Mouse (Mus musculus): ENCODE data around the gene Celf6. TPM values are rescaled to one million over a fixed set of nuclear protein-coding genes. Genes with fewer than 3 reads are reported as not detected.

Celf6 gene
- total RNA-seq, 2 experiments from 2014 or later, result 25.0 to 29.1 TPM

DNA sequence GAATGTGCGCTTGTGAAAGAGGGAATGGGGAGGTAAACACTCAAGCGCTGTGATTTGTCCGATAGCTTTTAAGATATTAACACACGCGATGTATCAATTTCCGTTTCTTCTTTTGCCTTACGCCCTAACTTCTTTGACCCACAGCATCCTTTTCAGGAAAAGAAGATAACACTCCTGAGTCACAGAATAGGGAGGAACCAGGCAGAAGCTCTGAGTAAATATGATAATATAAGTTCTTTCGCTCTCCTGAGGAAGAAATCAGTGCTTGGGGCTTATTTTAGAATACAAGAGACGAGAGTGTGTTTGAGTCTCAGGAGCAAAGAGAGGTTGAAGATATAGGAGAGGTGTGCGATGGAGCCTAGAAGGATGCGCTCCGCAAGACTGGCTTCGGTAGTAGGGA is 316 bp upstream of the Celf6 start:
- DNase-seq (ENCODE audit: low spot score in 2 of 2), result no peak
- intact Hi-C loops (cut with DNase I), result loop anchor here (5.0 kb wide), 1 partner anchor 90 kb away; the partner anchor contains the start of gene Arih1

DNA sequence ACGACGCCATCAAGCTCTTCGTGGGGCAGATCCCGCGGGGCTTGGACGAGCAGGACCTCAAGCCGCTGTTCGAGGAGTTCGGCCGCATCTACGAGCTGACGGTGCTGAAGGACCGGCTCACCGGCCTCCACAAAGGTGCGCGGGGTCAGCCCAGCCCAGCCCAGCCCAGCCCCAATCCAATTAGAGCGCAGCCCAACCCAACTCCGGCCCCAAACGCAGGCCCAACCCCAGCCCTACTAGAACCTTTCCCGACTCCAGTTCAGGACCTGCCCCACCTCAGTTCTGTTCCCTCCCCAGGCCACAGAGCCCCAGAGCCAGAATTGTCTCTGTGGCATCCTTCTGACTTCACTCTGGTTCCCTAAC is 769 bp downstream of the Celf6 start:
- DNase-seq (ENCODE audit: low spot score in 2 of 2), result no peak
- intact Hi-C loops (cut with DNase I), result loop anchor here (5.0 kb wide), 1 partner anchor 91 kb away; the partner anchor contains the start of gene Arih1

GRCm38 (mm10) chr9:59584871-59585308 is 7.2 kb downstream of the Celf6 start:
- intact Hi-C loops (cut with DNase I), result loop anchor here (1.0 kb wide), 1 partner anchor 18 kb away; no protein-coding TSS in a partner anchor
- peak; percentile 85 to 90 for DNase-seq (ENCODE audit: low spot score in 2 of 2)

- intact Hi-C loops (cut with DNase I), result no loop called here
- DNase-seq (ENCODE audit: low spot score in 2 of 2), result peak; percentile 26 to 51
Measured at GRCm38 (mm10) chr9:59588252-59588651, 10.5 kb downstream of the Celf6 start.

GRCm38 (mm10) chr9:59588710-59589671 is 11.3 kb downstream of the Celf6 start:
- intact Hi-C loops (cut with DNase I), result loop anchor here (1.0 kb wide), 1 partner anchor 28 kb away; the partner anchor contains the start of gene Parp6

GRCm38 (mm10) chr9:59589703-59590439 is 12.2 kb downstream of the Celf6 start:
- DNase-seq (ENCODE audit: low spot score in 2 of 2), result peak; percentile 57 to 91
- intact Hi-C loops (cut with DNase I), result loop anchor here (1.0 kb wide), 1 partner anchor 27 kb away; the partner anchor contains the start of gene Parp6

More at GRCm38 (mm10) chr9:59588710-59589671, 11.3 kb downstream of the Celf6 start:
- peak; percentile 82 to 94 for DNase-seq (ENCODE audit: low spot score in 2 of 2)

GRCm38 (mm10) chr9:59601661-59602060 is 23.9 kb downstream of the Celf6 start:
- DNase-seq (ENCODE audit: low spot score in 2 of 2), result no peak
- intact Hi-C loops (cut with DNase I), result no loop called here

- intact Hi-C loops (cut with DNase I), result no loop called here
- DNase-seq (ENCODE audit: low spot score in 2 of 2), result no peak
Measured at GRCm38 (mm10) chr9:59605967-59606366, 28.2 kb downstream of the Celf6 start.

DNA sequence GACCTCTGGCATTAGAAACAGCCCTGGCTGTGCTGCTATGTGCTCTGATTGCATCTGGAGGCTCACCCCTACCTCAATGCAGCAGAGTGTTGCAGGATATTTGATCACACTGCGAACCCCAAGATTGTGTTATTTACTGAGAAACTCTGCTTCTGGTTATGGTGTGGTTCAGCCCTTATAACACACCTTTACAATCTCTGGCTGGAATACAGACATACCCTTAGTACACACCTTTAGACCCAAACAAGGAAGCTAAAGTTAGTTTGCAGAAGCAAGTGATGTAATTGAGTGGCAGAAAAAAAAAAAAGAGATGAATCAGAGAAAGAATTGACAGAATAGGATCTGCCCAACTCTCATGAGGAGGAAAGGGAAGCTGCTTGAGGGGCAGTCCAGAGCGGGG is 33.2 kb downstream of the Celf6 start:
- intact Hi-C loops (cut with DNase I), result no loop called here
- no peak for DNase-seq (ENCODE audit: low spot score in 2 of 2)

- intact Hi-C loops (cut with DNase I), result loop anchor here (5.0 kb wide), 2 partner anchors 42 to 137 kb away; partner anchors contain the start of genes Myo9a, Pkm and Senp8
- DNase-seq (ENCODE audit: low spot score in 2 of 2), result no peak
Measured at GRCm38 (mm10) chr9:59615797-59616196, 38.1 kb downstream of the Celf6 start.

- peak; percentile 99 to 100 for DNase-seq (ENCODE audit: low spot score in 2 of 2)
- intact Hi-C loops (cut with DNase I), result loop anchor here (1.0 to 5.0 kb wide), 3 partner anchors 27 to 136 kb away; partner anchors contain the start of genes Myo9a, Pkm and Senp8
Measured at GRCm38 (mm10) chr9:59616622-59617306, 39.0 kb downstream of the Celf6 start, which contains the start of gene Parp6. Gene Parp6 (plus strand): TSS chr9:59617284.

DNA sequence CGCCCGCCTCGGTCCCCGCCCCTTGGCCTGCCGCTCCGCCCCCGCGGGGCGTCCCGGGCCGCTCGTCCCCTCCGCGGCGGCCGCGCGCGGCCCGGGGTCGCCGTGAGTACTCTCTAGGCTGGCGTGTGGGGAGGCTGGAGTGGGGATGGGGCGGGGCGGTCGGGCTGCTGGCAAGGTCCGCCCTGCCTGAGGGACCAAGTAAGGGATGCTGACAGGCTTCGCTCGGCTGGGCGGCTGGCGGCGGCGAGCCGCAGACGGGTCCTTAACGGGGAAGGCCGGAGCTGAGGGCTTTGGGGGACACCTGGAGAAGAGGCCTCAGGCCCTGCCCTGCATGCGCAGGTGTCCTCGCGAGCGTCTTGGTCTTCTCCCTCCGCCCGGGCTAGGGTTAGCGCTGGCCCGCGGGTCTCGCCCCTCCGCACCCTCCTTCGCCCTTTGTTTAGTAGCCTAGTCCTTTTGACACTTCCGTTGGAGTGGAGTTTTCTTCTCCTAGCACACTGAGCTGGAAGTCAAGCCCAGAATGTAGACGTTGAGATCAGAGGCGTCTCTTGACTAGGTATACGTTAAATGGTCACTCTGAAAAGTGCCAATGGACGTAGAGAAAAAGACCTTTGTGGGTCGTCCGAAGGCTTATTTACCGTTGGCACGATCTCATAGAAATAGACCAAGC is 39.7 kb downstream of the Celf6 start:
- peak in 1 of 2 experiments; percentile 14 for DNase-seq (ENCODE audit: low spot score in 2 of 2)
- intact Hi-C loops (cut with DNase I), result loop anchor here (1.0 to 5.0 kb wide), 3 partner anchors 28 to 135 kb away; partner anchors contain the start of genes Myo9a, Pkm and Senp8

DNA sequence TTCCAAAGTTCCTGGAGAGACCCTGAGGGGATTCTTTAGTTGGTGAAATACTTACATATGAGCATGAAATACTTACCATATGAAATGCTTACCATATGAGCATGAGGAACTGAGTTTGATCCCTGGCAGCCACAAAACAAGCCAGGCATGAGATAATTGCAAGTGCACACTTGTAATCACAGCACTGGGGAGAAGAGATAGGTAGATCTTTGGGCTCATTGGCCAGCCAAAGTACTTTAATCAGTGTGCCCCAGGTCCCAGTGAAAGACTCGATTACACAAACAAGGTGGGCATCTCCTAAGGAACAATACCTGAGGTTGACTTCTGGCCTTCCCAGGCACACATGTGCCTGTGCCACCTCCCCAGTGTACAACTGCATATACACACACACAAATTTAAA is 60.7 kb downstream of the Celf6 start:
- intact Hi-C loops (cut with DNase I), result no loop called here
- no peak for DNase-seq (ENCODE audit: low spot score in 2 of 2)

- intact Hi-C loops (cut with DNase I), result no loop called here
Measured at GRCm38 (mm10) chr9:59639936-59640335, 62.2 kb downstream of the Celf6 start.

GRCm38 (mm10) chr9:59641320-59641719 is 63.6 kb downstream of the Celf6 start:
- intact Hi-C loops (cut with DNase I), result no loop called here
- DNase-seq (ENCODE audit: low spot score in 2 of 2), result no peak

More at GRCm38 (mm10) chr9:59639936-59640335, 62.2 kb downstream of the Celf6 start:
- no peak for DNase-seq (ENCODE audit: low spot score in 2 of 2)

GRCm38 (mm10) chr9:59649911-59650310 is 72.2 kb downstream of the Celf6 start:
- intact Hi-C loops (cut with DNase I), result no loop called here

GRCm38 (mm10) chr9:59653371-59653770 is 75.7 kb downstream of the Celf6 start:
- intact Hi-C loops (cut with DNase I), result no loop called here

More at GRCm38 (mm10) chr9:59649911-59650310, 72.2 kb downstream of the Celf6 start:
- no peak for DNase-seq (ENCODE audit: low spot score in 2 of 2)

DNA sequence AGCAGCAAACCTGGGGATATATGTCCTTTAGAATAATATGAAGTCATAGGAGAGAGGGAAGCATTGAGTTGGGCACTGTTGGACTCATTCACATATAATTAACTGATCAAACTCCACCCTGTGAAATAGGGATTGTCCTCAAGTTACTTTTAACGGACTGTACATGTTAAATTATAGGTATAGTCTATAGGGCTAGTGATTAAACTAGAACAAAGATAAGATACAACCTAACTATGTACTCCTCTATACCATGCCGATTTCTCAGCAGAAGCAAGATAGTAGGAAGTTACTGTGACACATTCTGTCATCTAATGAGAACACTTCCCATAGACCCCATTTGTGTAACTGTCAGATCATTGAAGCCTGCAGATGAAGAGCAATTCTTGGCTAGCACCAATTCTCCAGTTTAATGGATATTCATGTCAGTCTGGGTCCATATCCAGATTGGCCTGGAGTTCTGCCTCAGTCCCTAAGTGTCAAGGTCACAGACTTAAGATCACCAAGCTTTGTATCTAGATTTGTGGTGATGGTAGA is 76.8 kb downstream of the Celf6 start:
- DNase-seq (ENCODE audit: low spot score in 2 of 2), result no peak
- intact Hi-C loops (cut with DNase I), result no loop called here

More at GRCm38 (mm10) chr9:59653371-59653770, 75.7 kb downstream of the Celf6 start:
- DNase-seq (ENCODE audit: low spot score in 2 of 2), result peak in 1 of 2 experiments; percentile 85

All from left cerebral cortex, postnatal 25 days (tissue).